Mouse (Mus musculus): ENCODE measurements around the gene Vmn1r217. TPM values are rescaled to one million over a fixed set of nuclear protein-coding genes. Genes with fewer than 3 reads are reported as not detected.

The Vmn1r217 gene
- polyA plus RNA-seq (2012; rRNA removed), result not detected in 2 replicates

DNA sequence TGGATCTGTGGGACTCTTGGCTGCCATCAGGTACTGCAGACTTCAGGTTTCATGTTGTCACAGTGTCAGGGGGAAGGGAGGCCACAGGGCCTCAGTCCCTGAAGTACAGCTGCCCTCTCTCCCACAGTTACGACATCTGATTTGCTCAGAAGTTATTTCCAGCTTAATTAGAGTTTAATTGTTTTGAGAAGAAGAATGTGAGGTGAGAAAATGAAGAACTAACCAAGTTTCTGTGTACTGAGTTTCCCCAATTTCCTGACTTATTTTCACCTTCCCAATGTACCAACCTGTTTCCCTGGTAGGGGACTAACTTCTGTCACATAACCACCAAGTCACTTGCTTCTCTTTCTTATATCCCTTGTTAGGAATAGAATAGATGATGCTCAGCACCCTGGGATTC is at the start of gene Vmn1r217:
Gene Vmn1r217, minus strand, starts transcription at position 101 of the 400 bp plus-strand sequence.

DNA sequence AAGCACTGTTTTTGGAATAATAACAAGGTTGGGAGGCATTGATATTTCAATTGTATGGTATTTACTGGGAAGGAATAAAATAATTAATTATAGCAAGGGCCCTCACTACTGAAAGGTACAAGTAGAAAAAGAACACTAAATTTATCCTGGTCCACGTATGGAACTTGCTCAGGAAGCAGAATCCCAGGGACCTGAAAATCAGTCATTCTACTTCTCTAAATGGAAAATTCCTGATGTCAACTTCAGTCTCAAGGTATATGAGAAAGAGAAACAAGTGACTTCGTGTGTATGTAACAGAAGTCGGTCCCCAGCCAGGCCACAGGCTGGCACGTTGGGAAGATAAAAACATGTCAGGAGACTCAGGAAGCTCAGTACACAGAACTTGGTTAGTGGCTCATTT is 41.0 kb upstream of the Vmn1r217 start, which contains the start of gene Vmn1r219:
Gene Vmn1r219, plus strand, starts transcription at position 301 of the 400 bp plus-strand sequence.

DNA sequence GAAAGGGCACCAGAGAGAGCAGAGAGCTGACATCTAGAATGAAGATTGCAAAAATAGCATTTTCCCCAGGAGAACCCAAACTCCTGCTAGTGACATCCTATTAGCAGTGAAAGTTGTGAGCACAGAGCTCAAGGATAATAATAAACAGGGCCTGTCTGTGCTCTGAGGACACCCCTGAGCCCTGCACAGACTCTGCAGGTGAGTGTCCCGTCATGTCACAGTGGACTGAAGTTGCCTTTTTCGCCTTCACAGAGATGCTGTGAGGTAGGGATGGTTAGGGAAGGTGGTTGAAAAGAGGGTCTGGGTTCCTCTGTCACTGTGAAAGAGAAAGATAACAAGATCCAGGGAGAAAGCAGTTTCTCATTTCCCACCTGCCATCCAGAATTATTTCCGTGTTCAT is 15.1 kb upstream of the Vmn1r217 start, which contains the start of gene Vmn1r218:
Gene Vmn1r218, plus strand, starts transcription at position 57 of the 400 bp plus-strand sequence.

DNA sequence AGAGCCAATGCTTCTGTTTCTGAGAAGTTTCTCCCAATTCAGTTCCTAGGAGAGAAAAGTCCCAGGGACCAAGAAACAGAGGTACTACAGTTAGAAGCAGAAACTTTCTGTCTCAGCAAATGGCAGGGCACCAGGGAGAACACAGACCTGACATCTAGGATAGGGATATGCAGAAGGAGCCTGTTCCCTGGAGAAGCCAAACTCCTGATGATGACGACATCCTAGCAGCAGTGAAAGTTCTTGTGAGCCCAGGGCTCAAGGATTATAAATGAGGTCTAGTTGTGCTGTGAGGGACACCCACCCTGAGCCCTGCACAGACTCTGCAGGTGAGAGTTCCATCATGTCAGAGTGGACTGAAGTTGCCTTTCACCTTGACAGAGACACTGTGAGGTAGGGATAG is 50.3 kb downstream of the Vmn1r217 start, which contains the start of gene Vmn1r215:
Gene Vmn1r215, plus strand, starts transcription at position 301 of the 400 bp plus-strand sequence.

Other genes with a start within 250 kb of the Vmn1r217 start
- gene Vmn1r212, start 234.0 kb downstream of the Vmn1r217 start, polyA plus RNA-seq (2012; rRNA removed), result not detected in 2 replicates
- not detected in 2 replicates for gene Vmn1r213, start 110.6 kb downstream of the Vmn1r217 start, polyA plus RNA-seq (2012; rRNA removed)
- not detected in 2 replicates for gene Vmn1r214, start 87.8 kb downstream of the Vmn1r217 start, polyA plus RNA-seq (2012; rRNA removed)
- not detected in 2 replicates for gene Vmn1r215, start 50.2 kb downstream of the Vmn1r217 start, polyA plus RNA-seq (2012; rRNA removed)
- not detected in 2 replicates for gene Vmn1r218, start 14.9 kb upstream of the Vmn1r217 start, polyA plus RNA-seq (2012; rRNA removed)
- gene Vmn1r219, start 41.1 kb upstream of the Vmn1r217 start, polyA plus RNA-seq (2012; rRNA removed), result not detected in 2 replicates
- not detected in 2 replicates for gene Vmn1r220, start 69.7 kb upstream of the Vmn1r217 start, polyA plus RNA-seq (2012; rRNA removed)
- gene Vmn1r221, start 95.9 kb upstream of the Vmn1r217 start, polyA plus RNA-seq (2012; rRNA removed), result not detected in 2 replicates
- gene Vmn1r222, start 117.7 kb upstream of the Vmn1r217 start, polyA plus RNA-seq (2012; rRNA removed), result not detected in 2 replicates
- not detected in 2 replicates for gene Vmn1r223, start 128.9 kb upstream of the Vmn1r217 start, polyA plus RNA-seq (2012; rRNA removed)